Mouse (Mus musculus) liver, embryonic 12.5 days (tissue): Measurements from ENCODE around the gene Phactr2. TPM values are rescaled to one million over a fixed set of nuclear protein-coding genes. Genes with fewer than 3 reads are reported as not detected.

Source experiments
- ATAC-seq: fragments of 200-750 bp; cut with Nextera tagmentation; 2 replicates; pipeline ENCODE4 v1.8.0; 2017; ENCODE audit warnings: moderate number of reproducible peaks, mild to moderate bottlenecking, moderate library complexity
- H3K27ac ChIP-seq: fragments of 300-500 bp; sonication (generic); 2 replicates; pipeline ENCODE4 v1.5.1; 2016; ENCODE audit warnings: mild to moderate bottlenecking
- H3K27me3 ChIP-seq: fragments of 300-500 bp; sonication (generic); replicated peaks from 2 replicates; pipeline ENCODE4 v1.6.1; 2016; ENCODE audit warnings: mild to moderate bottlenecking, moderate library complexity
- H3K36me3 ChIP-seq: fragments of 300-500 bp; sonication (generic); 2 replicates; pipeline ENCODE4 v1.6.1; 2016; ENCODE audit warnings: mild to moderate bottlenecking, moderate library complexity
- H3K4me1 ChIP-seq: fragments of 300-500 bp; sonication (generic); 2 replicates; pipeline ENCODE4 v1.6.1; 2016
- H3K4me2 ChIP-seq: fragments of 300-500 bp; sonication (generic); 2 replicates; pipeline ENCODE4 v1.6.1; 2016; ENCODE audit warnings: mild to moderate bottlenecking, moderate library complexity
- H3K4me3 ChIP-seq: fragments of 300-500 bp; sonication (generic); 2 replicates; pipeline ENCODE4 v1.5.1; 2016; ENCODE audit warnings: mild to moderate bottlenecking, moderate library complexity
- H3K9ac ChIP-seq: fragments of 300-500 bp; sonication (generic); 2 replicates; pipeline ENCODE4 v1.6.1; 2016; ENCODE audit warnings: mild to moderate bottlenecking, moderate library complexity
- H3K9me3 ChIP-seq: fragments of 300-500 bp; sonication (generic); replicated peaks from 2 replicates; pipeline ENCODE4 v1.6.1; 2016; ENCODE audit warnings: mild to moderate bottlenecking, moderate library complexity
- WGBS: fragments of 180-500 bp; shearing (Covaris S2); methylation state at CpG from one replicate; pipeline ENCODE4 v1.1.7; 2016; ENCODE audit not compliant: insufficient replicate concordance; 5-methylcytosine and 5-hydroxymethylcytosine counted together
- polyA plus RNA-seq: library from polyadenylated mRNA; unstranded; fragments of >200 nt; fragmentation: Nextera tagmentation; extraction: Ambion mirVana; gene quantifications from 2 replicates; pipeline ENCODE4 v1.2.1, GENCODE M21; 2016

The Phactr2 gene
- polyA plus RNA-seq, 1 experiment from 2014 or later, result 10.4 TPM

DNA sequence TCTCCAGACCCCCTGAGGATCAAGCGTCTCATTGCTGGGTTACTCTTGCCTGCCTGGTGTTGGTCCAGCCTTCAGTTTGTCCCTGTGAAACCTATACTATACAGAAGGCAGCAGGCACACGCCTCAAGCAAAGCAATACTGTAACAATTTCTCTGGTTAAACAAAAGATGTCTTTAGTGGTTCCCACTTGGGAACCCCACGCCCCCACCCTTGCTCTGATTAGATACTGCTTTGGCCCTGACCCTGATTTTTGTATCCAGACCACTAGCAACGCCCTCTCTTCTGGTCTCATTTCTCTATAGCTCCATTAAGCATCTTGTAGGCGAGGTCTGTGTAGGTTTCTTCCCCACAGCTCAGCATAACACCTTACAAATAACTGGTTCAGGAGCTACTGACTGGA lies 159.2 kb downstream of the Phactr2 start:
- H3K4me1 ChIP-seq, result peaks cover 3% of the 10 kb centered on the region; the same call in 1 of the 2 replicates
- no peaks in the 10 kb centered on the region for H3K27me3 ChIP-seq
- H3K9me3 ChIP-seq, result no peaks in the 10 kb centered on the region
- no peak overlapping the region for H3K9ac ChIP-seq
- WGBS, result 60% methylated on average over 5 of the region's 5 CpGs
- no peak overlapping the region for H3K4me2 ChIP-seq
- H3K4me3 ChIP-seq, result no peak overlapping the region
- ATAC-seq, result no peak
- no peak overlapping the region for H3K27ac ChIP-seq
- no peaks in the 10 kb centered on the region for H3K36me3 ChIP-seq

DNA sequence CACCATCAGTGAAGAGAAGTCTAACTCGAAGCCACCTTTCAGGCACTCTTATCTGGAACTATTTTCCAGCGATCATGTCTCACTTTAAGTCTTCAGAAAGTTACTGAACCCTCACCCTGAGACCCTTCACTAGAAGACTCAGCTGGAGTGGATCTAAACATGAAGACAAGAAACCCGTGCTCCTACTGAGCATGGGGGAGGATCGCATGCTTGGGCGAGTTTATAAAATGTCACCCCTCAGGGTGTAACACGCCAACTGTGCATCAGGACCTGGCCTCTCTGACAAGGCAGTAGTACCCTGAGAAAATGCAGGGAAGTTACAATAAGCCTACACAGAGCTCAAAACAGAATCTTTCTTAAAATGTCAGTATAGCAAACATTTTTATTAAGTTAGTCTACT lies 161.6 kb downstream of the Phactr2 start:
- 68% methylated on average over 6 of the region's 6 CpGs for WGBS
- H3K27ac ChIP-seq, result no peak overlapping the region
- H3K4me3 ChIP-seq, result no peak overlapping the region
- H3K4me2 ChIP-seq, result no peak overlapping the region
- H3K4me1 ChIP-seq, result peaks cover 3% of the 10 kb centered on the region; the same call in 1 of the 2 replicates
- no peak overlapping the region for H3K9ac ChIP-seq
- no peaks in the 10 kb centered on the region for H3K27me3 ChIP-seq
- H3K36me3 ChIP-seq, result no peaks in the 10 kb centered on the region
- no peak for ATAC-seq
- no peaks in the 10 kb centered on the region for H3K9me3 ChIP-seq

DNA sequence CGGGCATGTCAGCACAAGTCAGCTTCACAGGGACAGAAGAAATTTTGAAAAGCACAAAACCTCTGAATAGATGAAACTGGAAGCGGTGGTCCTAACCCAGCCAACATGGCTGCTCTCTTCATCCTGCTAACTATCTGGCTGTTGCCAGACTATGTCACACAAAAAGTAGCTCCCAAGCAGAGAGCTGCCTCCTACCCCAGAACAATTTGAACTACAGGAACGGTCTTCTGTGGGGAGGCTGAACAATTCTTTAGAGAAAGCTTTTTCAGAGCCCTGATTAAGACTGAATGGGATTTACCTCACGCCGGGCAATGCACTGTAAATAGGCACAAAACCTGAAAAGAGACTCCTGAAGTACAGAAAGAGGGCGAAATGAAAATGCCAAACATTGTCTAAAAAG lies 162.6 kb downstream of the Phactr2 start:
- Histone ChIP-seq H3K9me3 (no peaks in the 10 kb centered on the region), H3K4me1 (peaks cover 3% of the 10 kb centered on the region; the same call in 1 of the 2 replicates), H3K4me2 (no peak overlapping the region), H3K4me3 (no peak overlapping the region), H3K9ac (no peak overlapping the region), H3K27ac (no peak overlapping the region), H3K27me3 (no peaks in the 10 kb centered on the region), H3K36me3 (no peaks in the 10 kb centered on the region)
- ATAC-seq, result no peak
- 76% methylated on average over 6 of the region's 6 CpGs for WGBS

DNA sequence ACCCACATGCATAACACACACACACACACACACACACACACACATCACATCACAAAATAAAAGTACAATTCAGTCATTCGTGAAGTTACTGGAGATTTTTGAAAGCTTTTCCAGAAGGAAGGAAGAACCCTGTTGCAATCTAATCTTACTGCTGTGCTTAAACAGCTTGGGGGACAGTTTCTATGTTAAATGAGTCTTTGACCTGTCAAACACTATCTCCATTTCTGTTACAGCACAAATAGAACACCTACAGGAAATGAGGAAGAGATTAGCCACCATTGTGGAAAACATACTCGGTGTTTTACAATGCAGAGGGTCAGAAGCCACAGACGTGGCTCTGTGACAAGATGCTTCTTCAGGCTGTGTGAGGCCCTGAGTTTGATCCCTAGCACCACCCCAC lies 164.1 kb downstream of the Phactr2 start:
- Histone ChIP-seq H3K4me1 (peaks cover 3% of the 10 kb centered on the region; the same call in 1 of the 2 replicates), H3K4me2 (no peak overlapping the region), H3K9me3 (no peaks in the 10 kb centered on the region), H3K27me3 (no peaks in the 10 kb centered on the region), H3K27ac (no peak overlapping the region), H3K36me3 (no peaks in the 10 kb centered on the region), H3K4me3 (no peak overlapping the region), H3K9ac (no peak overlapping the region)
- WGBS, result 17% methylated on average over 3 of the region's 3 CpGs
- ATAC-seq, result no peak

DNA sequence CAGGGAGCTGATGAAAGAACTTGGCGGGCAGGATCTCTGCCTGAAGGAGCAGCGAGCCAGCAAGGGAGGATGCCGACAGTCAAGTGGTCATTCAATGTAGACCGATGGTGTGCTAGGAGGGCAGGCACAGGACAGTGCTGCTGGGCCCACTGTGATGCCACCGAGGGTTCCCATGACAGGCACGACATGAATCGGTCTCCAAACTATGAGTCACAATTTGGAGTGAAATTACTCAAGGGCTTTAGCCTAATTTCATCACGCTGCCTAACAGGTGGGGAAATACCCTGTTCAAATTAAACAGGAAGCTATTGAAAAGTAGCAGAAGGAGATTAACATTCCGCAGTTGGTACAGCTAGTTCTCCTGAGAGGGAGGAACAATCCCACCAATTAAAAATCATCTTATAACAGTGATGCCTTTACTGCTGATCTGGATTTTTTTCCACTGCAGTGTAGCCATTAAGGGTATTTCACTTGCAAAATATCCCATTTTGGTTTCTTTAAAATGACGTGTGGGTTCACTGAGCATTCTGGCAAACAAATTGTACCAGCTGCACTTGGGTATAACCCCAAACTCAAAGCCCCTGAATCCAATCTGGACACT lies 169.5 kb downstream of the Phactr2 start:
- H3K4me2 ChIP-seq, result no peak overlapping the region
- 75% methylated on average over 10 of the region's 10 CpGs for WGBS
- no peaks in the 10 kb centered on the region for H3K27me3 ChIP-seq
- no peaks in the 10 kb centered on the region for H3K9me3 ChIP-seq
- H3K4me3 ChIP-seq, result no peak overlapping the region
- no peak overlapping the region for H3K27ac ChIP-seq
- no peaks in the 10 kb centered on the region for H3K36me3 ChIP-seq
- ATAC-seq, result no peak
- no peak overlapping the region for H3K9ac ChIP-seq
- no peaks in the 10 kb centered on the region for H3K4me1 ChIP-seq

DNA sequence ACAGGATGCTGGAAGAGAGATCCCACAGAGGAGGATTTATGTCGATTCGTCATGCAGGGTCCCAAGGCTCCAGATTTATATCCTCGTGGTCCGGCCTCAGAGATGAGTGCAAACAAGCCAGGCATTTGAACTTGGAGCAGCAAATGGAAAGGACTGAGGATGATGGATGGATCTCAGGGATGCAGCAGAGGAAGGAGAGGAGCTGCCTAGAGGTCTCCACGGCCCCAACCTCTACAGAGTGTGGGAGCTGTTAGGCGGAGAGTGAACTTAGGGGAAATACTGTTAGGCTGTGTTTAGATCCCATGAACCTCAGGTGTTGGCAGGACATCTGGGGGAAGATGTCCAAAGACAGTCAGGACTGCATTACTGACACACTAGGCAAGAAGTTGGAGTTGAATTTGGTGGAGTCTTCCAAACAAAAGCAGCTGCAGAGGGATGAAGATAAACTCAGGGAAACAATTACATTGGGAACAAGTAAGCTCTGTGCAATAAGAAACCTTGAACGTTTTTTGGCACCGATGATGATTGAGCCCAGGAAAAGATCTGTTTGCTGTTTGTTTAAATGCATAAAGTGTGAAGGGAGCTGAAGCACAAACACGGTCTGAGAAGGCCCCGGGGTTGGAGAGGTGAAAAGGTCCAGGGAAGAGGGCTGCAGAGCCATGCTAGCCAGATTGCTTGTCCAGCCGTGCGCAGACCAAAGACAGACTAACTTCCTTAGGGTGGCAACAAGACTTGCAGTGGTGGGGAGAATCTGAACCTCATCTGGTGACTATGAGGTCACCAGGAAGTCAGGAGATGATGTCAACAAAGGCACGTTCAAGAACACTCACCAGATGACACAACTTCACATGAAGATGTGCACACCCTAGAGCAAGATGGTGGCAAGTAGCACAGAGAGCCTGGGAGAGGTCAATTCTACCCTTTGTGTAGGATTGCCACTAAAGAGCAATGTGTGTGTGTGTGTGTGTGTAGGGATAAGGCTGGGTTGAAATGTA lies 170.6 kb downstream of the Phactr2 start:
- Histone ChIP-seq H3K4me2 (no peak overlapping the region), H3K4me3 (no peak overlapping the region), H3K9me3 (no peaks in the 10 kb centered on the region), H3K27ac (no peak overlapping the region), H3K4me1 (no peaks in the 10 kb centered on the region), H3K36me3 (no peaks in the 10 kb centered on the region), H3K27me3 (no peaks in the 10 kb centered on the region), H3K9ac (no peak overlapping the region)
- 70% methylated on average over 13 of the region's 13 CpGs for WGBS
- ATAC-seq, result no peak

DNA sequence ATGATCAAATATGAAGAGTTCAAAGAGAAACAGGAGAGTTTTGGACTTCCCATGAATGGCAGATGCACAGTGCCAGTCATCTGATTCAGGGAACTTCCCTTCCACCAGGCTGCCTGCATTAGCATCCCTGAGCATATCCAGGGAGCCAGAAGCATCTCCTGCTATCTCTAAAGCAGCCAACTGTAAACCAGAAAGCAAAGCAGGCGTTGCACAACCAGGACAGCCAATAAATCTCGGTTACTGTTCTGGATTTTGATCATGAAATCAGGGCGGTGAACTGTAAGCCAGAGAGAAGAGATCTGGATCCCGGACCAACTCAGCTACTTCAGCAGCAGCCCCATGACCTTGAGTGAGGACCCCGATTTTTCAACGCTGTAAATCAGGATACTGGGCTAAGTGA lies 173.6 kb downstream of the Phactr2 start:
- Histone ChIP-seq H3K9ac (no peak overlapping the region), H3K36me3 (no peaks in the 10 kb centered on the region), H3K4me2 (no peak overlapping the region), H3K4me1 (no peaks in the 10 kb centered on the region), H3K4me3 (no peak overlapping the region), H3K9me3 (no peaks in the 10 kb centered on the region), H3K27ac (no peak overlapping the region), H3K27me3 (no peaks in the 10 kb centered on the region)
- WGBS, result 67% methylated on average over 6 of the region's 6 CpGs
- no peak for ATAC-seq

DNA sequence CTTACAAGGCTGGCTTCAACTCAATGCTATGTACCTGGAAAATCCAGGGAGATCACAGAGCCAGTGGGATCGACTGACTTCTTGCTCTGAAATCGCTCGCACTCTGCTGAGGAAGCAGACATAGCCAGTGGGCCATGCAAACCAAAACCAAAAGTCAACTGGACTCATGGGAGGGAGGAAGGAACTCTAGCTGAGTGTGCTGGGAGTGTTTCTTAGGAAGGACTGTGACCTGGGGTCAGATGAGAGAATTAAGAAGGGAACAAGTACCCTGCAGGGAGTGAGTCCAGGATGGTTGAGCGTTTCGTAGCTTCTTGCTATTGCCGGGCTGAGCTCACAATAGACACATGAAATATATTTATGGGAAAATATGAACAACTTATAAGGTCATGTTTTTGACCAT lies 174.0 kb downstream of the Phactr2 start:
- no peak overlapping the region for H3K27ac ChIP-seq
- 76% methylated on average over 6 of the region's 6 CpGs for WGBS
- ATAC-seq, result no peak
- no peak overlapping the region for H3K9ac ChIP-seq
- H3K36me3 ChIP-seq, result no peaks in the 10 kb centered on the region
- H3K4me1 ChIP-seq, result no peaks in the 10 kb centered on the region
- no peak overlapping the region for H3K4me3 ChIP-seq
- no peaks in the 10 kb centered on the region for H3K9me3 ChIP-seq
- H3K4me2 ChIP-seq, result no peak overlapping the region
- no peaks in the 10 kb centered on the region for H3K27me3 ChIP-seq

DNA sequence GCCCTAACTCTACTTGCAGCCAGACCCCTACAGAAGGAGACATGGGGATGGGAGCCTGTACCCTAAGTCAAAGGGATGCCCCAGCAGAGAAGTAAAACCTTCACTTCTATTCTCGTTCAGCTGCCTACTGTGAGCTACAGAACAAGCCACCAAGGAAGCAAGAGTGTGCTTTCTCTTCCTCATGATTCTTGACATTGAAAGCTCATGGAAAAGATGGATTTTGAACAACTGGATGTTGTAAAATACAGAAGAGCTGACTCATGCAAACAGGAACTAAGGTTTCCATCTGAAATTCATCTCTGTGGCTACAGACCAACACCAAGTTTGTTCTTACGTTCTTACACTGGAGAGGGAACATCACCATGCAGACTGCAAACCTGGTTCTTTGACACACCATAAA lies 179.3 kb downstream of the Phactr2 start:
- no peaks in the 10 kb centered on the region for H3K9me3 ChIP-seq
- no peak overlapping the region for H3K27ac ChIP-seq
- no peaks in the 10 kb centered on the region for H3K36me3 ChIP-seq
- no peaks in the 10 kb centered on the region for H3K27me3 ChIP-seq
- WGBS, result 67% methylated on average over 2 of the region's 2 CpGs
- H3K9ac ChIP-seq, result no peak overlapping the region
- no peaks in the 10 kb centered on the region for H3K4me1 ChIP-seq
- no peak for ATAC-seq
- H3K4me2 ChIP-seq, result no peak overlapping the region
- no peak overlapping the region for H3K4me3 ChIP-seq

DNA sequence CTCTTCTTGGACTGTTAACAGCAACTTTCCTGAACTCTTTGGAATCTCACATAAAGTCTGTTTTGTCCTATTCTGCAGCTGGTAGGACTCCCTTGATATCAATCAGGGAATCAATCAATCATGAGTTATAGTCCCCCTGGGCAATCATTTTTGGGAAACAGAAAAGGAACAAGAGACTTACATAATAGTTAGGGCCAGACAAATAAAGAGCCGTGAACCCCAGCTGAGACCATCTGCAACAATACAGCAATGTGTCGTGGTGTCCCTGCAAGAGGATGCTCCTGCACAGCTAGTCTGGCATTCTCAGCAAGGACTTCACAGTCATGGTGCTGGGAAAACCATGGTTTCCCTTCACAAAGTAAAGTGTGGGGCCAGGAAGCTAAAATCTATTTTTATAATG lies 182.2 kb downstream of the Phactr2 start:
- Histone ChIP-seq H3K9ac (no peak overlapping the region), H3K4me1 (no peaks in the 10 kb centered on the region), H3K27me3 (no peaks in the 10 kb centered on the region), H3K4me3 (no peak overlapping the region), H3K9me3 (no peaks in the 10 kb centered on the region), H3K36me3 (no peaks in the 10 kb centered on the region), H3K4me2 (no peak overlapping the region), H3K27ac (no peak overlapping the region)
- ATAC-seq, result no peak
- 58% methylated on average over 2 of the region's 2 CpGs for WGBS

DNA sequence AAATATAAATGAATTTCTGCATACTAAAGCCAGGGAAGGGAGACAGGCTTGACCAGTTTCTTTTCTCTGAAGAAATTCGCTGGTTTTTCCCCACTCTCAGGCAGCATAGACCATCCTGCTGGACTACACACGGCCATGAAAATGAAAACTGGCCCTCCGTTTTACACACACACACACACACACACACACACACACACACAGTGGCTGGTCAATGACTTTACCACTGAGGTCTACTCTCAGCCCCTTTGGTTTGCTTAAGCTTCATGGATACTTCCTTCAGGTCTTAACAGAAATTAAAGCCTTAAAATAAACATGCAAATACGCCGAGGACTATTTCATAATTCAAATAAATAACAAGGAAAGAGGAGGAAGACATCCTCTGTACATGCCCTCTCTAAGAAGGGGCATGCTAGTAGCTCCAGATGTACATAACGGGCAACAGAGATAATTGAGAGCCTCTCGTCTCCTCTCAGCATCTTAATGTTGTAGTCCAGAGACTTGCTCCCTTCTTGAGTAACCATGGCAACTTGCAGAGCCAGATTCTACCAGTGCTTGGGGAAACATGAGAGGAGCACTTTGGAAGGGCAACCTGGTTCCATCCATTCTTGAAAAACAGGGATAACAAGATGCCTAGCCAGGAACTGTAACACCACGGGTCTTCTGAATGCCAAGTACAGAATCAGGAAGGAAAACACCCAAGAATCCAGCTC lies 184.8 kb downstream of the Phactr2 start:
- no peaks in the 10 kb centered on the region for H3K9me3 ChIP-seq
- no peak overlapping the region for H3K4me3 ChIP-seq
- H3K36me3 ChIP-seq, result no peaks in the 10 kb centered on the region
- no peaks in the 10 kb centered on the region for H3K27me3 ChIP-seq
- H3K27ac ChIP-seq, result no peak overlapping the region
- WGBS, result 68% methylated on average over 8 of the region's 8 CpGs
- H3K4me1 ChIP-seq, result no peaks in the 10 kb centered on the region
- H3K4me2 ChIP-seq, result no peak overlapping the region
- ATAC-seq, result no peak
- H3K9ac ChIP-seq, result no peak overlapping the region

DNA sequence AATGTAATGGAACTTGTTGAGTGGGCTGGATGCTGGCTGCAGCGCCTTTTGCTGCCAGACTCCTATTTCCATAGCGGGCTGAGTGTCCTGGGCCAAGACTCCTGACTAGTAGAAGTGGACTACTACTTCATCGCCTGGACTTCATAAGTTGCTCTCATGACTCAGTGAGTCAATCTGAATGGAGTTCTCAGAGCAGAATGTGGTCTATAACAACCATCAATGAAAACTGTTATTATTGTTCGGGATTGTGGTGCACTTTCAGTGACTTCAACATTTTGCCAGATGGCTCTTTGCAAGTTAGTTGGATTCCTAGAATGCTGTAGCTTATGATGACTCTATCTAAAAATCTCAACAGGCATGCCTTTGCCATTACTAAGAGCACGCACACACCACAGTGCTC lies 185.9 kb downstream of the Phactr2 start:
- no peak for ATAC-seq
- Histone ChIP-seq H3K27ac (no peak overlapping the region), H3K4me2 (no peak overlapping the region), H3K4me3 (no peak overlapping the region), H3K36me3 (no peaks in the 10 kb centered on the region), H3K9me3 (no peaks in the 10 kb centered on the region), H3K4me1 (no peaks in the 10 kb centered on the region), H3K27me3 (no peaks in the 10 kb centered on the region), H3K9ac (no peak overlapping the region)
- 64% methylated on average over 5 of the region's 5 CpGs for WGBS
